ENCODE assay signal across 19 mouse cellular contexts in genomic region chr13:81278669-81279350, GRCm38 (mm10).
A peak's percentile ranks its signal among the peaks of the same experiment; 100 is the strongest.
DNase-seq lines count a peak whose midpoint lies in the region; ATAC-seq and TF ChIP-seq lines count a peak whose summit lies in the region.
"Had no signal": no experiment of that assay in that cellular context is flagged by ENCODE, and none has a peak within 500 bp of the region (broad histone marks: within the 10 kb centered on the region; RNA-seq: fewer than 3 reads in every experiment).

No protein-coding gene starts in this region.

- peak; percentile 30; the same call in 1 of the 2 replicates for TF ChIP-seq EP300 in lung, postnatal 0 days (IDR thresholded peaks at IDR 0.05)

- peak; percentile 50; the same call in 1 of the 2 replicates for ATAC-seq in embryonic facial prominence, embryonic 14.5 days (ENCODE audit: low read depth)
- peak; percentile 38; the same call in 1 of the 2 replicates for ATAC-seq in lung, postnatal 0 days
- ATAC-seq in stomach, embryonic 14.5 days (ENCODE audit: insufficient number of reproducible peaks, insufficient read depth, low FRiP score, low read depth) = 0 out of 2 replicates have a peak, but pooled peaks have one; percentile 23
- no peak for ATAC-seq in megakaryocyte progenitor cell, adult 5-6 weeks (replicated peaks; ENCODE audit: poor library complexity)
- ATAC-seq: activated CD4-positive, CD25-positive, alpha-beta regulatory T cell, adult 4 months; forebrain, embryonic 15.5 days; Patski had no signal

- no peak overlapping the region for H3K4me2 ChIP-seq in embryonic facial prominence, embryonic 14.5 days (ENCODE audit: low read depth, low read length)
- H3K4me2 ChIP-seq in lung, postnatal 0 days (replicated peaks; ENCODE audit: low read depth, low read length) = no peak overlapping the region
- no peak overlapping the region for H3K4me2 ChIP-seq in stomach, embryonic 14.5 days (replicated peaks; ENCODE audit: low read depth, low read length)
- H3K4me2 ChIP-seq: forebrain, embryonic 15.5 days; heart, embryonic 12.5 days; hindbrain, embryonic 15.5 days had no signal

- H3K4me3 ChIP-seq in embryonic facial prominence, embryonic 14.5 days (ENCODE audit: low read depth, low read length) = no peak overlapping the region
- no peak overlapping the region for H3K4me3 ChIP-seq in embryonic facial prominence, embryonic 10.5 days
- H3K4me3 ChIP-seq in lung, postnatal 0 days (ENCODE audit: low read depth, low read length) = no peak overlapping the region
- no peak overlapping the region for H3K4me3 ChIP-seq in stomach, embryonic 14.5 days (ENCODE audit: low read depth, low read length)
- H3K4me3 ChIP-seq: forebrain, embryonic 15.5 days; heart, embryonic 12.5 days; hindbrain, embryonic 15.5 days had no signal

- H3K36me3 ChIP-seq in embryonic facial prominence, embryonic 14.5 days (ENCODE audit: control insufficient read depth, insufficient read depth, low read length) = no peaks in the 10 kb centered on the region
- H3K36me3 ChIP-seq in embryonic facial prominence, embryonic 10.5 days (replicated peaks) = peaks cover 3% of the 10 kb centered on the region; the same call in 1 of the 2 replicates
- no peaks in the 10 kb centered on the region for H3K36me3 ChIP-seq in lung, postnatal 0 days (ENCODE audit: insufficient read depth, low read length)
- no peaks in the 10 kb centered on the region for H3K36me3 ChIP-seq in stomach, embryonic 14.5 days (ENCODE audit: control insufficient read depth, insufficient read depth, low read length)
- H3K36me3 ChIP-seq: forebrain, embryonic 15.5 days; heart, embryonic 12.5 days; hindbrain, embryonic 15.5 days had no signal

- H3K4me1 ChIP-seq in embryonic facial prominence, embryonic 14.5 days (ENCODE audit: control insufficient read depth, insufficient read depth, low read length) = no peaks in the 10 kb centered on the region
- H3K4me1 ChIP-seq in embryonic facial prominence, embryonic 10.5 days = no peaks in the 10 kb centered on the region
- no peaks in the 10 kb centered on the region for H3K4me1 ChIP-seq in lung, postnatal 0 days (ENCODE audit: insufficient read depth, low read depth, low read length)
- H3K4me1 ChIP-seq in stomach, embryonic 14.5 days (ENCODE audit: control insufficient read depth, insufficient read depth, low read length) = 0 out of 2 replicates have a peak, but pooled peaks cover 6% of the 10 kb centered on the region
- H3K4me1 ChIP-seq: forebrain, embryonic 15.5 days; heart, embryonic 12.5 days; hindbrain, embryonic 15.5 days had no signal

- no peaks in the 10 kb centered on the region for H3K9me3 ChIP-seq in embryonic facial prominence, embryonic 14.5 days (ENCODE audit: control insufficient read depth, low read length)
- H3K9me3 ChIP-seq in embryonic facial prominence, embryonic 10.5 days = no peaks in the 10 kb centered on the region
- no peaks in the 10 kb centered on the region for H3K9me3 ChIP-seq in lung, postnatal 0 days (ENCODE audit: low read length)
- H3K9me3 ChIP-seq in stomach, embryonic 14.5 days (ENCODE audit: control insufficient read depth, low read depth, low read length) = no peaks in the 10 kb centered on the region
- H3K9me3 ChIP-seq: forebrain, embryonic 15.5 days; heart, embryonic 12.5 days; hindbrain, embryonic 15.5 days had no signal

- no peak overlapping the region for H3K9ac ChIP-seq in embryonic facial prominence, embryonic 14.5 days (ENCODE audit: low read depth, low read length)
- H3K9ac ChIP-seq in lung, postnatal 0 days (replicated peaks; ENCODE audit: low read depth) = no peak overlapping the region
- no peak overlapping the region for H3K9ac ChIP-seq in stomach, embryonic 14.5 days (replicated peaks; ENCODE audit: low read depth, low read length)
- H3K9ac ChIP-seq: forebrain, embryonic 15.5 days; heart, embryonic 12.5 days; hindbrain, embryonic 15.5 days had no signal

- DNase-seq in embryonic facial prominence, embryonic 14.5 days (ENCODE audit: low spot score) = no peak
- DNase-seq in embryonic facial prominence, embryonic 10.5 days (ENCODE audit: low spot score) = no peak
- DNase-seq in lung, postnatal 0 days (ENCODE audit: low spot score) = peak; percentile 26
- no peak for DNase-seq in lung, adult 18-20 months
- DNase-seq in gastrocnemius, adult 18-20 months (ENCODE audit: low spot score) = no peak
- DNase-seq in B cell, adult 2 months = no peak
- DNase-seq: adrenal gland, postnatal 14 days; cerebellum, adult 18-20 months; cerebellum, adult 9-11 months; cerebellum, postnatal 36 days; gastrocnemius, postnatal 14 days; heart, postnatal 36 days had no signal

- no peaks in the 10 kb centered on the region for H3K27me3 ChIP-seq in embryonic facial prominence, embryonic 14.5 days (replicated peaks; ENCODE audit: control insufficient read depth, insufficient read depth, low read length)
- H3K27me3 ChIP-seq in embryonic facial prominence, embryonic 10.5 days (replicated peaks; ENCODE audit: low read depth, poor library complexity, severe bottlenecking) = no peaks in the 10 kb centered on the region
- H3K27me3 ChIP-seq in lung, postnatal 0 days (replicated peaks; ENCODE audit: insufficient read depth, low read length) = no peaks in the 10 kb centered on the region
- no peaks in the 10 kb centered on the region for H3K27me3 ChIP-seq in stomach, embryonic 14.5 days (ENCODE audit: control insufficient read depth, insufficient read depth, low read length)
- H3K27me3 ChIP-seq: forebrain, embryonic 15.5 days; heart, embryonic 12.5 days; hindbrain, embryonic 15.5 days had no signal

- WGBS in embryonic facial prominence, embryonic 14.5 days = 61% methylated on average over 2 of the region's 2 CpGs
- WGBS in embryonic facial prominence, embryonic 10.5 days = 92% methylated on average over 2 of the region's 2 CpGs
- WGBS in lung, postnatal 0 days = 28% methylated on average over 2 of the region's 2 CpGs
- WGBS in stomach, embryonic 14.5 days = 42% methylated on average over 2 of the region's 2 CpGs

- no peak for TF ChIP-seq CTCF in lung, postnatal 0 days (IDR thresholded peaks at IDR 0.05)

- H3K27ac ChIP-seq in embryonic facial prominence, embryonic 14.5 days (replicated peaks; ENCODE audit: low read depth, low read length) = no peak overlapping the region
- H3K27ac ChIP-seq in embryonic facial prominence, embryonic 10.5 days (replicated peaks) = no peak overlapping the region
- H3K27ac ChIP-seq in lung, postnatal 0 days (ENCODE audit: low read length) = no peak overlapping the region
- H3K27ac ChIP-seq in stomach, embryonic 14.5 days (ENCODE audit: low read length) = peak overlapping the region; percentile 58; the same call in 1 of the 2 replicates
- H3K27ac ChIP-seq: forebrain, embryonic 15.5 days; hindbrain, embryonic 15.5 days had no signal
